Mouse (Mus musculus) mesoderm, embryonic 11.5 days (tissue): ENCODE results near the gene Zfp46.

Experiments used
- DNase-seq: peaks from one replicate; pipeline ENCODE4 v3.0.0-alpha.2; 2012; ENCODE audit warnings: low read depth, low spot score

Gene Zfp46

GRCm38 (mm10) chr4:136311042-136311999, 26.8 kb downstream of the Zfp46 start:
- peak; percentile 50 for DNase-seq

- DNase-seq: no peak
Observed at GRCm38 (mm10) chr4:136312616-136313015, 28.1 kb downstream of the Zfp46 start.

GRCm38 (mm10) chr4:136317667-136318066, 33.2 kb downstream of the Zfp46 start:
- DNase-seq: no peak

GRCm38 (mm10) chr4:136320016-136320415, 35.5 kb downstream of the Zfp46 start:
- DNase-seq: no peak

- no peak for DNase-seq
Observed at GRCm38 (mm10) chr4:136324226-136324625, 39.7 kb downstream of the Zfp46 start.

- no peak for DNase-seq
Observed at GRCm38 (mm10) chr4:136327238-136327637, 42.8 kb downstream of the Zfp46 start.

GRCm38 (mm10) chr4:136328115-136328514, 43.6 kb downstream of the Zfp46 start:
- no peak for DNase-seq

- no peak for DNase-seq
Observed at GRCm38 (mm10) chr4:136331709-136332108, 47.2 kb downstream of the Zfp46 start.

- DNase-seq: no peak
Observed at GRCm38 (mm10) chr4:136333191-136333590, 48.7 kb downstream of the Zfp46 start.

- no peak for DNase-seq
Observed at GRCm38 (mm10) chr4:136335065-136335464, 50.6 kb downstream of the Zfp46 start.

GRCm38 (mm10) chr4:136337129-136337528, 52.6 kb downstream of the Zfp46 start:
- DNase-seq: no peak
